Mouse (Mus musculus) yolk sac, embryonic 10.5 days (tissue): ENCODE results near the gene Gm4869.
A peak's percentile ranks its signal among the peaks of the same experiment; 100 is the strongest.

Source experiments
- DNase-seq: peaks from one replicate; pipeline ENCODE4 v3.0.0-alpha.2; 2017; ENCODE audit warnings: low spot score

Gm4869 gene

DNA sequence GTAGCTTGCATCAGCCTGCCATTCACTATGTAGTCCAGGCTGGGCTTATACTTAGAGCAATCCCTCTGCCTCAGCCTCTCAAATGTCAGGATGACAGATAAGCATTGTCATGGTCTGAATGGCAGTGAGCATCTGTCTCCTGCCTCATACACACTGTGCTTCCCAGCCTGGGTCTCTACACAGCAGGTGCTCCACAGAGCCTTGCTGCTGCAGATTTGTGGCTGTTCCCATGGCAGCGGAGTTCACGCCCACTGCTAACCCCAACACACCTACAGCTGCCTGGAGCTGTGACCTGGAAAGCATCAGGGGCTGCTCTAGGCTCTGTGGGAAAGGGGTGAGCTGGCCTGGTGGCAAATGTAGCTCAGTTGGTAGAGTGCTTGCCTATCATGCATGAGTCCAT lies 19.5 kb downstream of the Gm4869 start:
- no peak for DNase-seq

DNA sequence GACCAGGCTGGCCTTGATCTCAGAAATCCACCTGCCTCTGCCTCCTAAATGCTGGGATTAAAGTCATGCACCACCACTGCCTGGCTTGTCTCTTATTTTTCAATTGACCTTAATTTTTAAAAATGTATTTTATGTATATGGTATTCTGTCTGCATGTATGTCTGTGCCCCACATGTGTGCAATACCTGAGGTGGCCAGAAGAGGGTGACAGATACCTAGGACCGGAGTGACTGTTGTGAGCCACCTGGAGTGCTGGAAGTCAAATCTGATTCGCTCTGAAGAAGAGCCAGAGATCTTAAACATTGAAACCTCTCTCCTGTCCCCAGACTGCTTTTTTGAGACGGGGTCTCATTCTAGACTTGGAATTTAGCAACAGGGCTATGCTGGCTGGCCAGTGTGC lies 26.9 kb downstream of the Gm4869 start:
- no peak for DNase-seq

DNA sequence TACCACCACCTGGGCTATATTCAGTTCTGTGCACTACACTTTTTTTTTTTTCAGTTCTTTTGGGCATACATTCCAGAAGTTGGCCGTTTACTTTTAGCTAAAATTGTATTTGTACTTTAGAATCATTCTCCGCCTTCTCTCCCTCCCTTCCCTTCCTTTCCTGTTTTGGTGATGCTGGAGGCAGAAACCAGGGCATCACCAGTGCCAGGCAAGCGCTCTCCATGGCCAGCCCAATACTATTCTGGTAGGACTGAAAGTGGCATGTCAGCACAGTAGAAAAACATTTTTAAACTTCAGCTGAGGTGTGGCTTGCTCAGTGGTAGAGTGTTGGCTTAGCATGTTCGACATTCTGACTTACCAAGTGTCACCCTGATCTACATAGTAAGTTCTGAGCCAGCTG lies 36.0 kb downstream of the Gm4869 start:
- no peak for DNase-seq

- DNase-seq, result no peak
These were observed 45.7 kb downstream of the Gm4869 start for GRCm38 (mm10) chr5:140491142-140491541.

GRCm38 (mm10) chr5:140492684-140493233 lies 47.3 kb downstream of the Gm4869 start:
- peak; percentile 59 for DNase-seq

DNA sequence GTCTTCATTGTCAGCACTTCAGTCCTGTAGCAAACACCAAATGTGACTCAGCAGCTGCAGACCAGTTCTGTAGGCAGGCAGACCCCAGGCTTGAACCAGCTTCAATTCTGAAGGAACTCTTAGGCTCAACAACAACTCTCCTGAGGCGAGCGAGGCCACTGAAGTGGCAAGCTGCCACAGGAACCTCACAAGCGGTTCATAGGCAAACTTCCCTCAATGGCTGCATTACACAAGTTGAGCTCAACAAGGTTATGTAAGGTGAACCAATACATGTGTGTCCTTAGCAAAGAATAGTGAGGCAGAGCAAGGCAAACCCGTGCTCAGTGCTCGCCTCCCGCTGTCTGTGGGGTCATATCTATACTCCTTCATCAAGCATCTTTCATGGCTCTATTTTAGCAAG lies 52.7 kb downstream of the Gm4869 start:
- no peak for DNase-seq

GRCm38 (mm10) chr5:140500736-140501135 lies 55.3 kb downstream of the Gm4869 start:
- DNase-seq, result no peak

GRCm38 (mm10) chr5:140501982-140502836 lies 56.8 kb downstream of the Gm4869 start:
- DNase-seq, result peak; percentile 33

GRCm38 (mm10) chr5:140502925-140503324 lies 57.5 kb downstream of the Gm4869 start:
- peak; percentile 73 for DNase-seq

GRCm38 (mm10) chr5:140505208-140505780 lies 59.8 kb downstream of the Gm4869 start, which contains the start of gene Chst12:
Chst12 (plus strand) TSS chr5:140505550.
- peak; percentile 99 for DNase-seq

DNA sequence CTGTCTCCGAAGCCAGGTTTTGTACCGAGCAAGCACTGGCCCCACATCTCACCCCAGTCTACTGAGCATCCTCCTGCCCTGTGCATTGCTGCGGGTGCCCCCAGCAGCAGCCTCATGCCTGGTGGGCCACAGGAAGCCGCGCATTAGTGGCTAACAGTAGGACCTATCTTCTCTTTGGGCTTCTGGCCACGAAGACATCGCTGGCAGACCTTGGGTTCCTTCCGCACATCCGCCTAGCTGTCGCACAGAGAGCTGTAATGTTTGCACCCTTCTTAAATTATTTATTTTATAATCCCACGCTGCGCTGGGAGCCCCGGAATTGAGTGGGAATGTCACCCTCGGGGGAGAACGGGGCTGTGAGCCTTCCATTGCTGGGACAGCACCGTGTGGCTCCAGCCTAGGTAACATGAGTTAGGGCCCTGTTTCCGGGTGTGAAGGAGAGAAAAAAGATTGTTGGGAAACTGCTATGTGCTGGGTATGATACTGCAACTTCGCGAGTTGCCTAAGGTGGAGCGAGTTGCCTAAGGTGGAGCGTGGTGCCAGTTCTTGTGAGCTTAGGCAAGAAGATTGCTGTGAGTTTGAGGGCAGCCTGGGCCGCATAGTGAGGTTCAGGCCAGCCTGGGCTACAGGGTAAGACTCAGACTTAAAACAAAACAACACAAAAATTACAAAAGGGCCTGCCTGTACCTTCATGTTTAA lies 60.8 kb downstream of the Gm4869 start:
- DNase-seq, result no peak

DNA sequence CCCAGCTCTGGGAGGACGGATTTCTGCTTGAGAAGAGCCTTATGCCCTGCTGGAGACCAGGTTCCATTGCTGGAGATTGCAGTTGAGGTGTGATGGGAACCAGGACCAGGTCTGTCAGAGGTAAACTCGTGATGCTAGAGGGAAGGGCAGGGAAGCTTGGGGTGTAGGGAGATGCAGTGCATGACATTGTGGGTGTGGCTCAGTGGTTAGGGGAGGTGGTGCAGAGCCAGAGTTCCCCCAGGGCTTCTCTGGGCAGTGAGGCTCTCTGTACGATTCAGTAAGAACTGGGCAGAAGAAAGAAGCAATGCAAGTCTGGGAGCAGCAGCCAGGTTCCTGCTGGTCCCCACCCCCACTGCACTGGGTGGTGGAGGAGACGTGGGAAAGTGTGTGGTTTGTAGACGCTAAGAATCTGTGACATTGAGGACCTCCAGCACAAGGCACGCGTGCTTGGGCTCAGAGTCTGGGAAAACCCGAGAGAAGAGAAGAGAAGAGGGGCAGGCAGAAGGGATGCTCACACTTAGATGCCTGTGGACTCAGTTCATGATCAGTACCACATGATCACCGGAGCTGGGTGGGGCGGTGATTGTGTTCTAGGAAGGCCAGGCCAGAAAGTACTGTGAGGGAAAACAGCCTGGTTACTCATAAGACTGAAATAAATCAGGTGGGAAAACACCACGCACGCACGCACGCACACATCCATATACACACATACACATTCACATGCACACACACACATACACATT lies 62.2 kb downstream of the Gm4869 start:
- no peak for DNase-seq

- peak; percentile 20 for DNase-seq
These were observed 63.2 kb downstream of the Gm4869 start for GRCm38 (mm10) chr5:140508686-140509085.

DNA sequence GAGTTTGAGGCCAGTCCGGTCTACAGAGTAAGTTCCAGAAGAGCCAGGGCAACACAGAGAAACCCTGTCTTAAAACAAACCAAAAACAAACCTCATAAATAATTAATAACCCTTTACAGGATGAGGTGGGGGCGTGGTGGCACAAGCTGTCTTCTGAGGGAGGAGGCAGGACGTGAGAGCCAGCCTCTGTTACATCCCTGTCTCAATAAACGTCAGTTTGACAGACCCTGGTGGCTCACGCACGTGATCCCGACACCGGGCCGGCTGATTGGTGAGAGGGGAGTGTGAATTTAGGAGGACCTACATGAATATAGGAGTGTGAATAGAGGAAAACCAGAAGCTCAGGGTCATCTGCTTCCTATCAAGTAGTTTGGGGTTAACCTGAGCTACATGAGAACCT lies 63.8 kb downstream of the Gm4869 start:
- no peak for DNase-seq

DNA sequence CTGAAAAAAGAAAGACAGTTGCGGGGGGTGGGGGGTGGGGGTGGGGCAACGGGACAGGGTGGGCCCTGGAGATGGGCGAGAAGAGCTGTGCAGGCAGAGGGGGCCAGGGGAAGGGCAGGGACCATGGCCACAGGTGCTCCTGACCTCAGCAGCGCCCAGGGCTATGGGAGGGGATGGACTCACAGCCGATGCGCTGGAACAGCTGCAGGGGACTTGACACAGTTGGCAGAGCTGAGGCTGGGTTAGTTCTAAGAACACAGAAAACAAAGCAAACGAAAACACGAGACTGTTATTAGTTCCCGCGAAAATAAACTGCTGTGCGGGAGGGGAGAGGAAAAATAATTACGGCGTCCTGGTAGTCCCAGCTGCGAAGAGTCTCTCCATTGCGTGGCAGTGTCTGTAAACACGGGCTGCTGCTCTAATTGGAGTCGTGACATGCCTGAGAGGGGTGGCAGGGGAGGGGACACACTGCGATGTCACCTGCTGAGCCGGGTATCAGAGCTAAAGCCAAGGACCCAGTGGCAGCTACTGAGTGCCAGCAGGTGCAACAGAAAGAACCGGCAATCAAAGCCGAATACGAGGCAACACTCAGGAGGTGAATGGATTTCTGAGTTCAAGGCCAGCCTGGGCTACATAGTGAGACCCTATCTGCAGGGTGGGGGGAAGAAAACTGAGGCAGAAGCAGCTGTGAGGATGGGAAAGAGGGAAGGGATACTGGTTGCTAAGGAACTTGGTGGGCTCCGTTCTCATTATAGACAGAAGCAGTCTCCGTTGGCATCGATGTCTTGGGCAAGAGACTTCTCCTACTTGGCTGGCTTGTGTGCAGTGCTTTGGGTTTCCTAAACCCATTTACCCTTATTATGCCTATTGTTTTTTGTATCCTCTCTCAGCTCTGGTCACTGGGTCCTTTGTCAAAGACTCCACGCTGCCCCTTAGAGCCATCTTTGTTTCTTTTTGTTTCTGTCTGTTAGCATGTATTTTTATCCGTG lies 64.9 kb downstream of the Gm4869 start:
- DNase-seq, result no peak

DNA sequence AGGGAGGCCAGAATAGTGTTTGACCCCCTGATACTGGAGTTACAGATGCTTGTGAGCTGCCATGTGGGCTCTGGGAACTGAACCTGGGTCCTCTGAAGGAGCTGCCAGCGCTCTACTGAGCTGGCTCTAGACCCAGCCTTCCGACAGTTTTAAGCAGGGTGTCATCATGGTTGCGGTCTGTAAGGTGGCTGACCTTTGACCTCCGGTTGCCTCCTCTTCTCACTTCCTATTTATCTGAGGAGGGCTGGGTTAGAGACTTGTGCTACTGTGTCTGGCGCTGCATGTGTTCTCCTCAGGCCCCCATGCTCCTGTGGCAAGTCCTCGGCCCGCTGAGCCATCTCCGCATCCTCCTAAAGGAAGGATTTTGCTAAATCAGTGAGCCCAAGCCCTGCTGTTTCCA lies 68.5 kb downstream of the Gm4869 start:
- DNase-seq, result no peak

GRCm38 (mm10) chr5:140514799-140515486 lies 69.5 kb downstream of the Gm4869 start:
- DNase-seq, result peak; percentile 72

- no peak for DNase-seq
These were observed 71.9 kb downstream of the Gm4869 start for GRCm38 (mm10) chr5:140517159-140517920.

GRCm38 (mm10) chr5:140517921-140518230 lies 72.4 kb downstream of the Gm4869 start:
- DNase-seq, result no peak
